Mouse (Mus musculus) midbrain, embryonic 12.5 days (tissue): ENCODE data around the gene Hnrnpab. TPM values are rescaled to one million over a fixed set of nuclear protein-coding genes. Genes with fewer than 3 reads are reported as not detected.
A peak's percentile ranks its signal among the peaks of the same experiment; 100 is the strongest.

Source experiments
- ATAC-seq: fragments of 200-750 bp; cut with Nextera tagmentation; 2 replicates; pipeline ENCODE4 v1.8.0; 2017; ENCODE audit warnings: low read depth, moderate TSS enrichment, moderate library complexity; ENCODE audit not compliant: low FRiP score
- H3K27ac ChIP-seq: fragments of 300-500 bp; sonication (generic); replicated peaks from 2 replicates; pipeline ENCODE4 v1.5.1; 2016; ENCODE audit warnings: mild to moderate bottlenecking
- H3K27me3 ChIP-seq: fragments of 300-500 bp; sonication (generic); 2 replicates; pipeline ENCODE4 v1.6.1; 2016; ENCODE audit warnings: mild to moderate bottlenecking
- H3K36me3 ChIP-seq: fragments of 300-500 bp; sonication (generic); 2 replicates; pipeline ENCODE4 v1.6.1; 2016
- H3K4me1 ChIP-seq: fragments of 300-500 bp; sonication (generic); 2 replicates; pipeline ENCODE4 v1.6.1; 2016
- H3K4me2 ChIP-seq: fragments of 300-500 bp; sonication (generic); replicated peaks from 2 replicates; pipeline ENCODE4 v1.6.1; 2016; ENCODE audit warnings: mild to moderate bottlenecking, moderate library complexity
- H3K4me3 ChIP-seq: fragments of 300-500 bp; sonication (generic); 2 replicates; pipeline ENCODE4 v1.5.1; 2016; ENCODE audit warnings: mild to moderate bottlenecking
- H3K9ac ChIP-seq: fragments of 300-500 bp; sonication (generic); replicated peaks from 2 replicates; pipeline ENCODE4 v1.6.1; 2016; ENCODE audit warnings: mild to moderate bottlenecking, moderate library complexity
- H3K9me3 ChIP-seq: fragments of 300-500 bp; sonication (generic); 2 replicates; pipeline ENCODE4 v1.6.1; 2016; ENCODE audit warnings: mild to moderate bottlenecking
- WGBS: fragments of 180-500 bp; shearing (Covaris S2); methylation state at CpG from one replicate; pipeline ENCODE4 v1.1.7; 2016; 5-methylcytosine and 5-hydroxymethylcytosine counted together
- polyA plus RNA-seq: library from polyadenylated mRNA; unstranded; fragments of >200 nt; fragmentation: Nextera tagmentation; extraction: Ambion mirVana; gene quantifications from 2 replicates; pipeline ENCODE4 v1.2.1, GENCODE M21; 2016

Hnrnpab gene
- 771 and 878 TPM in 2 replicates for polyA plus RNA-seq

- ATAC-seq, result peak; percentile 97
- peaks cover 39% of the 10 kb centered on the region for H3K36me3 ChIP-seq
Observed at GRCm38 (mm10) chr11:51606447-51607095, at the start of gene Hnrnpab. Gene Hnrnpab (minus strand): TSS chr11:51606847.

DNA sequence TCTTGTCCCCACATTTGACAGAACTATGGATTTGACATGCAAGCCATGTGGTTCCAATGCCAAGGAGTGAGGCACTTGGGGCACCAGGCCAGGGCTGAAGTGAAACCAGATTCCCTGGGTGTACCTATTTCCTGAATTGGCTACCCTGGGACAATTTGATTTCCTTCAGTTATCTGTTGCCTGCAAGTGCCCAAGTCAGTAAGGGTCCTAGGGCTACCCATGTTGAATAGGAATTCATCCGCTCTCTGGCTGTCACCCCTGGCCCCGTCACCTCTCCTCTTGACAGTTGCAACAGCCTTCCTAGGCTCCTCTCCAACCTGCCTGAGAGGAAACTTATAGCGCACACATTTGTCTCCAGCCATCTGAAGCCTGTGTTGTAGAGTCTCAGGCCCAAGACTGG, 48.2 kb upstream of the Hnrnpab start:
- no peak for ATAC-seq

More at GRCm38 (mm10) chr11:51606447-51607095, at the start of gene Hnrnpab:
- Histone ChIP-seq H3K27ac (peak within 1 kb of the TSS; percentile 93), H3K4me3 (peak within 1 kb of the TSS; percentile 95), H3K4me2 (peak within 1 kb of the TSS; percentile 84), H3K9me3 (no peaks in the 10 kb centered on the region), H3K4me1 (peaks cover 40% of the 10 kb centered on the region), H3K9ac (peak within 1 kb of the TSS; percentile 100), H3K27me3 (no peaks in the 10 kb centered on the region)
- under 1% methylated on average over 91 of the region's 91 CpGs for WGBS

GRCm38 (mm10) chr11:51653736-51654135, 47.1 kb upstream of the Hnrnpab start:
- Histone ChIP-seq H3K27ac (no peak overlapping the region; the same call in 1 of the 2 replicates), H3K9me3 (no peaks in the 10 kb centered on the region), H3K36me3 (no peaks in the 10 kb centered on the region), H3K9ac (no peak overlapping the region), H3K4me2 (no peak overlapping the region), H3K4me3 (no peak overlapping the region), H3K27me3 (peaks cover 30% of the 10 kb centered on the region), H3K4me1 (peaks cover 22% of the 10 kb centered on the region)
- ATAC-seq, result no peak
- 89% methylated on average over 6 of the region's 6 CpGs for WGBS

More for the DNA sequence above, 48.2 kb upstream of the Hnrnpab start:
- Histone ChIP-seq H3K27me3 (peaks cover 23% of the 10 kb centered on the region), H3K27ac (no peak overlapping the region), H3K9me3 (no peaks in the 10 kb centered on the region), H3K36me3 (no peaks in the 10 kb centered on the region), H3K9ac (no peak overlapping the region), H3K4me2 (no peak overlapping the region), H3K4me1 (peaks cover 11% of the 10 kb centered on the region), H3K4me3 (no peak overlapping the region)
- WGBS, result 90% methylated on average over 3 of the region's 3 CpGs

- no peak overlapping the region for H3K4me3 ChIP-seq
- peaks cover 30% of the 10 kb centered on the region for H3K4me1 ChIP-seq
- no peaks in the 10 kb centered on the region for H3K9me3 ChIP-seq
- no peak for ATAC-seq
- H3K27me3 ChIP-seq, result peaks cover 30% of the 10 kb centered on the region
- H3K36me3 ChIP-seq, result no peaks in the 10 kb centered on the region
- WGBS, result 92% methylated on average over 4 of the region's 4 CpGs
- H3K9ac ChIP-seq, result no peak overlapping the region
- H3K27ac ChIP-seq, result no peak overlapping the region
- no peak overlapping the region for H3K4me2 ChIP-seq
Observed at GRCm38 (mm10) chr11:51652889-51653418, 46.3 kb upstream of the Hnrnpab start.

DNA sequence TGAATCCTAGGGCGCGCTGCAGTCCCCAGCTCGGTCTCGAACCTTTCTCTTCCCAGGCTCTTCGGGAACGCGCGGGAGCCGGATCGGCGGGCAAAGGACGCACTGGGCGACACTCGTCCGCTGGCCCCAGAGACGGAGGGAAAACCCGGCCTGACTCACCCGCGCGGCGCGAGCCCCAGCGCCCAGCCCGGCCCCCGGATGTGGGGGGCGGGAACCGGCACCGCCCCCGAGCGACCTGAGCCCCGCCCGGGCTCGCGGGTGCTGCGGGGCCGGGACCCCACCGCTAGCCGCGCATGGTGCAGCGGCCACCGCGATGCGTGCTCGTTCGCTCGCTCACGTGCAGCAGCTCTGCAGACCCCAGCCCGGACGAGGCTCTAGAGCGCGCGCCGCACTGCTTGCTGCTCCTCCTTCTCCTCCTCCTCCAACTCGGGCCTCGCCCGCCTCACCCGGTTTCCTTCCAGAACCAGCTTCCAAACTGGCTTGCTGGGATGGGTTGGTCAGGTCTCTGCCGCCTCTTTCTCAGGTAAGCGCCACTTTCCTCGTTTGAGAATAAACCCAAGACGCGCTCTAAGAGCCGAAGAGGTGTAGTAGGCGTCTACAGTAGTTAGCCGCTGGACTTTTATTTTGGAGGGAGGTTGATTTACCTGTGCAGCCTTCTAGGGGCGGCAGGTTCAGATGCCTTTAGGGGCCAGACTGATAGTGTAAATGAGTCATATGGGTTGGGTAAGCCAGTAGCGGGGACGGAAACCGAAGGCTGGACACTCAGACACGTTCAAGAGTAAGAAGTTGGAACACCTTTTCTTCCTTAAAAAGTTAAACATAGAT, 44.3 kb upstream of the Hnrnpab start, which contains the start of the genes N4bp3 and D930048N14Rik:
N4bp3 (minus strand) TSS at position 152 of the 825 bp plus-strand sequence.
D930048N14Rik (plus strand) TSS at position 264 of the 825 bp plus-strand sequence.
- Histone ChIP-seq H3K36me3 (no peaks in the 10 kb centered on the region), H3K27ac (no peak within 1 kb of the TSS), H3K9me3 (no peaks in the 10 kb centered on the region), H3K4me1 (peaks cover 31% of the 10 kb centered on the region), H3K4me2 (peak within 1 kb of the TSS; percentile 87), H3K27me3 (peaks cover 30% of the 10 kb centered on the region), H3K4me3 (peak within 1 kb of the TSS; percentile 58), H3K9ac (peak within 1 kb of the TSS; percentile 62)
- peak; percentile 47; the same call in 1 of the 2 replicates for ATAC-seq
- under 1% methylated on average over 58 of the region's 70 CpGs for WGBS

DNA sequence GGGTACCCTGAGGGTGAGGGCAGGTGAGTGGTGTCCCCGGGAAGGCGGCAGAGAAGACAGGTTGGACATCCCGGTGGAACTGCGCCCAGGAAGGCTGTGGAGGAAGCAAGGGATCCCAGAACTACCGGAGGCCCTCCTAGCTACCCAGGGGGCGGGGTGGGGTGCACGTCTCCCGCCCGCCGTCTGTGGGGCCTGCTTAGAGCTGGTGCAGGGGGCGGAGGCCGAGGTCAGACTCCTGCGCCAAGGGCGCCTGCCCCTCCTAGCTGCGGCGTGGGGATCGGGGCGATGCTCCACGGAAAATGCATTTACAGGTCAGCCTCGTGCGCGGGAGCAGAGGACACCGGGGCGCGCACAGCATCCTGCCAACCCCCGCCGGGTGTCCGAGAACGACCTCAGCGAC, 43.6 kb upstream of the Hnrnpab start:
- no peak overlapping the region for H3K27ac ChIP-seq
- peak overlapping the region; percentile 87 for H3K4me2 ChIP-seq
- peaks cover 31% of the 10 kb centered on the region for H3K4me1 ChIP-seq
- ATAC-seq, result no peak
- no peaks in the 10 kb centered on the region for H3K9me3 ChIP-seq
- peak overlapping the region; percentile 58 for H3K4me3 ChIP-seq
- H3K27me3 ChIP-seq, result peaks cover 30% of the 10 kb centered on the region
- H3K36me3 ChIP-seq, result no peaks in the 10 kb centered on the region
- under 1% methylated on average over 30 of the region's 30 CpGs for WGBS
- H3K9ac ChIP-seq, result peak overlapping the region; percentile 62

GRCm38 (mm10) chr11:51649889-51650199, 43.2 kb upstream of the Hnrnpab start:
- no peak for ATAC-seq
- no peak overlapping the region for H3K27ac ChIP-seq
- H3K4me2 ChIP-seq, result peak overlapping the region; percentile 87
- 2% methylated on average over 7 of the region's 7 CpGs for WGBS
- H3K4me3 ChIP-seq, result peak overlapping the region; percentile 58
- H3K27me3 ChIP-seq, result peaks cover 30% of the 10 kb centered on the region
- peak overlapping the region; percentile 62 for H3K9ac ChIP-seq
- no peaks in the 10 kb centered on the region for H3K9me3 ChIP-seq
- no peaks in the 10 kb centered on the region for H3K36me3 ChIP-seq
- peaks cover 31% of the 10 kb centered on the region for H3K4me1 ChIP-seq

GRCm38 (mm10) chr11:51649111-51649888, 42.7 kb upstream of the Hnrnpab start:
- Histone ChIP-seq H3K27me3 (peaks cover 30% of the 10 kb centered on the region), H3K9me3 (no peaks in the 10 kb centered on the region), H3K4me3 (peak overlapping the region; percentile 58; the same call in 1 of the 2 replicates), H3K4me1 (peaks cover 31% of the 10 kb centered on the region), H3K36me3 (no peaks in the 10 kb centered on the region), H3K27ac (peak overlapping the region; percentile 43; the same call in 1 of the 2 replicates), H3K9ac (0 out of 2 replicates have a peak overlapping the region, but pooled peaks have one; percentile 31), H3K4me2 (peak overlapping the region; percentile 87)
- WGBS, result 18% methylated on average over 11 of the region's 11 CpGs
- 0 out of 2 replicates have a peak, but pooled peaks have one; percentile 8 for ATAC-seq

GRCm38 (mm10) chr11:51648566-51648965, 41.9 kb upstream of the Hnrnpab start:
- Histone ChIP-seq H3K27me3 (peaks cover 30% of the 10 kb centered on the region), H3K36me3 (0 out of 2 replicates have a peak, but pooled peaks cover 3% of the 10 kb centered on the region), H3K9ac (0 out of 2 replicates have a peak overlapping the region, but pooled peaks have one; percentile 31), H3K4me2 (peak overlapping the region; percentile 87), H3K4me3 (no peak overlapping the region), H3K9me3 (no peaks in the 10 kb centered on the region), H3K27ac (peak overlapping the region; percentile 43; the same call in 1 of the 2 replicates), H3K4me1 (peaks cover 31% of the 10 kb centered on the region)
- WGBS, result 8% methylated on average over 3 of the region's 3 CpGs
- peak; percentile 79 for ATAC-seq

DNA sequence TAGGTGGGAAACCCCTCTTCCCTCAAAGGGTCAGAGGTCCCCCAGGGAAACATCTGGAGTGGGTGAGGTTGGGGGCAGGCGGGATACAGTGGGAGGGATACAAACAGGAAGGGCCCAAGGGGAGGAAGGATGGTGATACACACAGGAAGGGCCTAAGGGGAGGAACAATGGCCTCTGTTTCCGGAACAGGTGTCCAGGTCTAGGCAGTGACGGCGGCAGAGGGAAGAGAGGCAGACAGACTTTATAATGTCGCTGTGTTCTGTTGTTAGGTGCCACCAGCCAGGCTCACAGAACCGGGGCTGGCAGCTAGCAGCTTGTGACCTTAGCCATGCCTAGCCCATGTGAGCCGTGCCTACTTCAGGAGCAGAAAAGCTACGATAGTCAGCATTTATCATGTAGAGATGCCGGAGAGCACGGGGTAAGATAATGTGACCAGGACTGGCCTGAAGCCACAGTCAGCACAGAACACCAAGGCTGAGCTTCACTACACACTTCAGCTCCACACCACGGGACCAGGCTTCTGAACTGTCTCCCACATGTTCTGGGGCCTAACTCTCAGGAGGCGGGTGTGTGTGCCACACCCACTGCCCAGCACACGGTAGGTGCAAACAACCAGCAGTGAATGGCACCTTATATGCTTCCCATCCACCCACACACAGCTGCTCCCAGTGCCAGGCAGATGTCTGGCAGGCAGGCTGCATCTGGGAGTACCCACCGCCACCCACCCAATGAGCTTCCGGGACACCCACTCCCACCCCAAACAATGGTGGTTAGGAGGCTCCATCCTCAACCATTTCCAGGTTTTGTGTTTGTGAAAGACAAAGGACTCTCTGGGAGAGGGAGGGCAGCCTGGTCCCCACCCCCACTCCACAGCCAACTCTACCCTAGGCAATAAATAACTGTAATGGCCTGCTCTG, 40.4 kb upstream of the Hnrnpab start:
- WGBS, result 86% methylated on average over 15 of the region's 15 CpGs
- Histone ChIP-seq H3K9ac (no peak overlapping the region), H3K27me3 (peaks cover 29% of the 10 kb centered on the region), H3K36me3 (0 out of 2 replicates have a peak, but pooled peaks cover 3% of the 10 kb centered on the region), H3K27ac (0 out of 2 replicates have a peak overlapping the region, but pooled peaks have one; percentile 4), H3K9me3 (no peaks in the 10 kb centered on the region), H3K4me2 (no peak overlapping the region), H3K4me1 (peaks cover 31% of the 10 kb centered on the region), H3K4me3 (no peak overlapping the region)
- no peak for ATAC-seq
